Mouse (Mus musculus): ENCODE measurements around the gene Auts2.

GRCm38 (mm10) chr5:131631038-131631997 is 911.8 kb downstream of the Auts2 start:
- TF ChIP-seq CTCF (IDR thresholded peaks at IDR 0.05; ENCODE audit: low read depth), result no peak
- no peak for TF ChIP-seq EP300 (IDR thresholded peaks at IDR 0.05; ENCODE audit: low read depth)
